Mouse (Mus musculus): Measurements from ENCODE around the gene Fam20c. TPM values are rescaled to one million over a fixed set of nuclear protein-coding genes. Genes with fewer than 3 reads are reported as not detected.

Fam20c gene
- polyA plus RNA-seq (2017; shearing (Covaris generic)), result 1.1 TPM

DNA sequence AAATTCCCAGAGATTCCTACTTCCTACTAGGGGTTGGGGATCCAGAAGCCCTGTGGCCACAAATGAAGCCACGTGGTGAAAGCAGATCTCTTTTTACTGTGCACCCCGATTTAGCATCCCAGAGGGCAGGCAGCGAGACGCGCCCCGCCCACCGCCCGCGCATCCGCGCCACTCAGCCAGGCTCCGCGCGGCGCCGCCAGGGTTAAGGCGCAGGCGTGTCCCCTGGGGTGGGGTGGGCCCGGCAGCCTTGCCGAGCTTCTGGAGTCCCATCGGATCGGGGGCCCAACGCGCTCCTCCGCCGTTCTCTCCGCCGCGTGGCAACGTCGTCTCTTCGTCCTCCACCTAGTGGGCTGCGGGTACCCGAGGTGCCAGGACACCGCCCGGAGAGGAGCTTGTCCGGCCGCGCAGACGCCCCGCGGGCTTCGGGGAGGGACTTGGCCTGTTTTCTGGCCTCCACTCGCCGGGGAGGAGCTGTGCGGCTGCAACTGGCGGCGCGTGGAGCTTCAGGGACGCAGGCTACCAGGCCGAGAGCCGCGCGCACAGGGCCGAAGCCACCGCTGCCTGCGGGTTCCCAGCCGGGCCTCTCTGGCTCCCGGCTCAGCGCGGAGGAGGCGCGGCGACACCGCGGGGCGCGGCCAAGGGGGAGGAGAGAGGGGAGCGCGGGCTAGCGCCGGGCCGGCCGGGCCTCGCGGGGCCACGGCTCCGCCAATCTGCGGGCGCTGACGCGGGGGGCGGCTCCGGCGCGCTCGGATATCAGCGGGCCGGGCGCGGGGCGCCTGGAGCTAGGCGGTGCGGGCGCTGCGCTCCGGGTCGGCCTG, at the start of gene Fam20c:
Gene Fam20c, plus strand, starts transcription at position 212 of the 818 bp plus-strand sequence.

DNA sequence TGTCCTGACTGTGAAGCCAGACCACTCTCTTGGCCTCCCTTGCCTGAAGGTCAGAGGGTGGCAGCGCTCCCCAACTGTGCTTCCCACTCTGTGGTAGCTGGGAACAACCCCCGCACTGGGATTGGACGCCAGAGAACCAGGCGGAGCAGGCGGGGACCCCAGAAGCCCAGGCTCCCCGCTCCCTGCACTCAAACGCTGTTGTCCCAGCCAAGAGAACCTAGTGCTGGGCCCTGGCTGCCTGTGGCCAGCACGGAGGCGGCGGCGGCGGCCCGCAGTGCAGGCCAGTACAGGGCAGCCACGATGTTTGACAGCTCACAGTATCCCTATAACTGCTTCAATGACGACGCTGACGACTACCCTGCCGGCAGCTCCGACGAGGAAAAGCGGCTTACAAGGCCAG, 65.5 kb downstream of the Fam20c start, which contains the start of gene Gm5294:
Gene Gm5294, plus strand, starts transcription at position 301 of the 400 bp plus-strand sequence.

Other genes starting within 250 kb of the Fam20c start
- not detected for gene 1700123K08Rik, start 189.8 kb upstream of the Fam20c start, polyA plus RNA-seq (2017; shearing (Covaris generic))
- 78.1 TPM for gene Zfp68, start 134.8 kb upstream of the Fam20c start, polyA plus RNA-seq (2017; shearing (Covaris generic))
- gene A430033K04Rik, start 131.7 kb upstream of the Fam20c start, polyA plus RNA-seq (2017; shearing (Covaris generic)), result 1.4 TPM
- gene Gm5294, start 65.6 kb downstream of the Fam20c start, polyA plus RNA-seq (2017; shearing (Covaris generic)), result not detected
- not detected for gene Pdgfa, start 242.9 kb downstream of the Fam20c start, polyA plus RNA-seq (2017; shearing (Covaris generic))